Mouse (Mus musculus) neural tube, embryonic 15.5 days (tissue): ENCODE results near the gene Rgs1. TPM values are rescaled to one million over a fixed set of nuclear protein-coding genes. Genes with fewer than 3 reads are reported as not detected.

ENCODE experiments used
- ATAC-seq: fragments of 200-750 bp; cut with Nextera tagmentation; 2 replicates; pipeline ENCODE4 v1.8.0; 2017; ENCODE audit warnings: mild to moderate bottlenecking, moderate TSS enrichment, moderate library complexity; ENCODE audit not compliant: low FRiP score
- H3K27ac ChIP-seq: fragments of 300-500 bp; sonication (generic); replicated peaks from 2 replicates; pipeline ENCODE4 v1.5.1; 2015; ENCODE audit warnings: mild to moderate bottlenecking, inconsistent platforms
- H3K27me3 ChIP-seq: fragments of 300-500 bp; sonication (generic); replicated peaks from 2 replicates; pipeline ENCODE4 v1.6.1; 2015; ENCODE audit warnings: inconsistent platforms
- H3K36me3 ChIP-seq: fragments of 300-500 bp; sonication (generic); 2 replicates; pipeline ENCODE4 v1.6.1; 2015; ENCODE audit warnings: inconsistent platforms
- H3K4me1 ChIP-seq: fragments of 300-500 bp; sonication (generic); 2 replicates; pipeline ENCODE4 v1.6.1; 2015; ENCODE audit warnings: inconsistent platforms
- H3K4me2 ChIP-seq: fragments of 300-500 bp; sonication (generic); 2 replicates; pipeline ENCODE4 v1.6.1; 2015; ENCODE audit warnings: inconsistent platforms, mild to moderate bottlenecking, moderate library complexity
- H3K4me3 ChIP-seq: fragments of 300-500 bp; sonication (generic); replicated peaks from 2 replicates; pipeline ENCODE4 v1.5.1; 2015; ENCODE audit warnings: mild to moderate bottlenecking, inconsistent platforms
- H3K9ac ChIP-seq: fragments of 300-500 bp; sonication (generic); replicated peaks from 2 replicates; pipeline ENCODE4 v1.6.1; 2015; ENCODE audit warnings: mild to moderate bottlenecking, inconsistent platforms
- H3K9me3 ChIP-seq: fragments of 300-500 bp; sonication (generic); replicated peaks from 2 replicates; pipeline ENCODE4 v1.6.1; 2016; ENCODE audit warnings: inconsistent platforms
- WGBS: fragments of 180-500 bp; shearing (Covaris S2); methylation state at CpG from one replicate; pipeline ENCODE4 v1.1.7; 2015; ENCODE audit warnings: mixed read lengths; 5-methylcytosine and 5-hydroxymethylcytosine counted together
- polyA plus RNA-seq: library from polyadenylated mRNA; unstranded; fragments of >200 nt; fragmentation: Nextera tagmentation; extraction: Ambion mirVana; gene quantifications from 2 replicates; pipeline ENCODE4 v1.2.1, GENCODE M21; 2015

Gene Rgs1
- polyA plus RNA-seq, 1 experiment from 2014 or later = not detected

- no peak overlapping the region for H3K27ac ChIP-seq
- H3K9ac ChIP-seq = no peak overlapping the region
- ATAC-seq = no peak
- H3K4me2 ChIP-seq = no peak overlapping the region
- H3K36me3 ChIP-seq = no peaks in the 10 kb centered on the region
- no peak overlapping the region for H3K4me3 ChIP-seq
- H3K27me3 ChIP-seq = no peaks in the 10 kb centered on the region
- H3K9me3 ChIP-seq = no peaks in the 10 kb centered on the region
- no peaks in the 10 kb centered on the region for H3K4me1 ChIP-seq
- 95% methylated on average over 1 of the region's 1 CpGs for WGBS
Measured at GRCm38 (mm10) chr1:144247382-144247781, 1.7 kb downstream of the Rgs1 start.

- Histone ChIP-seq H3K27ac (no peak overlapping the region), H3K36me3 (no peaks in the 10 kb centered on the region), H3K4me3 (no peak overlapping the region), H3K4me1 (no peaks in the 10 kb centered on the region), H3K4me2 (no peak overlapping the region), H3K27me3 (no peaks in the 10 kb centered on the region), H3K9me3 (no peaks in the 10 kb centered on the region), H3K9ac (no peak overlapping the region)
- no peak for ATAC-seq
- 84% methylated on average over 1 of the region's 1 CpGs for WGBS
Measured at GRCm38 (mm10) chr1:144243511-144243910, 5.5 kb downstream of the Rgs1 start.

- H3K9ac ChIP-seq = no peak overlapping the region
- no peaks in the 10 kb centered on the region for H3K9me3 ChIP-seq
- no peak for ATAC-seq
- no peak overlapping the region for H3K4me2 ChIP-seq
- no peak overlapping the region for H3K4me3 ChIP-seq
- no peaks in the 10 kb centered on the region for H3K36me3 ChIP-seq
- H3K27ac ChIP-seq = no peak overlapping the region
- WGBS = 81% methylated on average over 2 of the region's 2 CpGs
- H3K4me1 ChIP-seq = no peaks in the 10 kb centered on the region
- no peaks in the 10 kb centered on the region for H3K27me3 ChIP-seq
Measured at GRCm38 (mm10) chr1:144239195-144239594, 9.8 kb downstream of the Rgs1 start.

GRCm38 (mm10) chr1:144215230-144215629 lies 33.8 kb downstream of the Rgs1 start:
- ATAC-seq = no peak
- H3K27ac ChIP-seq = no peak overlapping the region
- no peak overlapping the region for H3K4me3 ChIP-seq

GRCm38 (mm10) chr1:144210912-144211311 lies 38.1 kb downstream of the Rgs1 start:
- 60% methylated on average over 3 of the region's 3 CpGs for WGBS
- no peak overlapping the region for H3K4me3 ChIP-seq
- H3K36me3 ChIP-seq = no peaks in the 10 kb centered on the region
- H3K9ac ChIP-seq = no peak overlapping the region
- H3K27ac ChIP-seq = no peak overlapping the region
- H3K27me3 ChIP-seq = no peaks in the 10 kb centered on the region
- no peaks in the 10 kb centered on the region for H3K9me3 ChIP-seq
- H3K4me1 ChIP-seq = no peaks in the 10 kb centered on the region
- H3K4me2 ChIP-seq = no peak overlapping the region
- no peak for ATAC-seq

More at GRCm38 (mm10) chr1:144215230-144215629, 33.8 kb downstream of the Rgs1 start:
- no peaks in the 10 kb centered on the region for H3K4me1 ChIP-seq
- H3K9me3 ChIP-seq = no peaks in the 10 kb centered on the region
- no peaks in the 10 kb centered on the region for H3K27me3 ChIP-seq
- no peak overlapping the region for H3K9ac ChIP-seq
- no peaks in the 10 kb centered on the region for H3K36me3 ChIP-seq
- no peak overlapping the region for H3K4me2 ChIP-seq

- no peak overlapping the region for H3K9ac ChIP-seq
- H3K9me3 ChIP-seq = no peaks in the 10 kb centered on the region
- no peak overlapping the region for H3K4me3 ChIP-seq
- no peak overlapping the region for H3K27ac ChIP-seq
- 63% methylated on average over 7 of the region's 7 CpGs for WGBS
- no peaks in the 10 kb centered on the region for H3K27me3 ChIP-seq
- no peak overlapping the region for H3K4me2 ChIP-seq
- no peaks in the 10 kb centered on the region for H3K36me3 ChIP-seq
- ATAC-seq = no peak
- no peaks in the 10 kb centered on the region for H3K4me1 ChIP-seq
Measured at GRCm38 (mm10) chr1:144206281-144207061, 42.6 kb downstream of the Rgs1 start.

GRCm38 (mm10) chr1:144204766-144205165 lies 44.3 kb downstream of the Rgs1 start:
- Histone ChIP-seq H3K27ac (no peak overlapping the region), H3K9me3 (no peaks in the 10 kb centered on the region), H3K4me2 (no peak overlapping the region), H3K27me3 (no peaks in the 10 kb centered on the region), H3K9ac (no peak overlapping the region), H3K4me3 (no peak overlapping the region), H3K36me3 (no peaks in the 10 kb centered on the region), H3K4me1 (no peaks in the 10 kb centered on the region)
- 91% methylated on average over 2 of the region's 2 CpGs for WGBS
- no peak for ATAC-seq

GRCm38 (mm10) chr1:144202939-144203338 lies 46.1 kb downstream of the Rgs1 start:
- Histone ChIP-seq H3K27me3 (no peaks in the 10 kb centered on the region), H3K4me2 (no peak overlapping the region), H3K9me3 (no peaks in the 10 kb centered on the region), H3K9ac (no peak overlapping the region), H3K4me3 (no peak overlapping the region), H3K36me3 (no peaks in the 10 kb centered on the region), H3K4me1 (no peaks in the 10 kb centered on the region), H3K27ac (no peak overlapping the region)
- ATAC-seq = no peak
- WGBS = 85% methylated on average over 4 of the region's 4 CpGs

GRCm38 (mm10) chr1:144200496-144200895 lies 48.5 kb downstream of the Rgs1 start:
- H3K9me3 ChIP-seq = no peaks in the 10 kb centered on the region
- H3K9ac ChIP-seq = no peak overlapping the region
- H3K36me3 ChIP-seq = no peaks in the 10 kb centered on the region
- no peak overlapping the region for H3K27ac ChIP-seq
- H3K4me2 ChIP-seq = no peak overlapping the region
- H3K4me1 ChIP-seq = no peaks in the 10 kb centered on the region
- ATAC-seq = no peak
- 77% methylated on average over 2 of the region's 2 CpGs for WGBS
- H3K27me3 ChIP-seq = no peaks in the 10 kb centered on the region
- no peak overlapping the region for H3K4me3 ChIP-seq

- WGBS = 58% methylated on average over 1 of the region's 1 CpGs
- no peaks in the 10 kb centered on the region for H3K27me3 ChIP-seq
- no peak overlapping the region for H3K4me2 ChIP-seq
- no peaks in the 10 kb centered on the region for H3K4me1 ChIP-seq
- H3K27ac ChIP-seq = no peak overlapping the region
- ATAC-seq = no peak
- H3K9me3 ChIP-seq = no peaks in the 10 kb centered on the region
- H3K36me3 ChIP-seq = no peaks in the 10 kb centered on the region
- no peak overlapping the region for H3K9ac ChIP-seq
- H3K4me3 ChIP-seq = no peak overlapping the region
Measured at GRCm38 (mm10) chr1:144199538-144199937, 49.5 kb downstream of the Rgs1 start.

- no peak overlapping the region for H3K4me2 ChIP-seq
- ATAC-seq = no peak
- no peak overlapping the region for H3K27ac ChIP-seq
- no peaks in the 10 kb centered on the region for H3K36me3 ChIP-seq
- no peaks in the 10 kb centered on the region for H3K9me3 ChIP-seq
- no peak overlapping the region for H3K4me3 ChIP-seq
- H3K27me3 ChIP-seq = no peaks in the 10 kb centered on the region
- 29% methylated on average over 3 of the region's 3 CpGs for WGBS
- no peaks in the 10 kb centered on the region for H3K4me1 ChIP-seq
- H3K9ac ChIP-seq = no peak overlapping the region
Measured at GRCm38 (mm10) chr1:144197684-144198083, 51.4 kb downstream of the Rgs1 start.
